Mouse (Mus musculus): ENCODE data around the gene Arl5c. TPM values are rescaled to one million over a fixed set of nuclear protein-coding genes. Genes with fewer than 3 reads are reported as not detected.

Gene Arl5c
- 7.3 and 7.6 TPM in 2 replicates for polyA plus RNA-seq (2015; fragmentation: Nextera tagmentation; extraction: Ambion mirVana)

DNA sequence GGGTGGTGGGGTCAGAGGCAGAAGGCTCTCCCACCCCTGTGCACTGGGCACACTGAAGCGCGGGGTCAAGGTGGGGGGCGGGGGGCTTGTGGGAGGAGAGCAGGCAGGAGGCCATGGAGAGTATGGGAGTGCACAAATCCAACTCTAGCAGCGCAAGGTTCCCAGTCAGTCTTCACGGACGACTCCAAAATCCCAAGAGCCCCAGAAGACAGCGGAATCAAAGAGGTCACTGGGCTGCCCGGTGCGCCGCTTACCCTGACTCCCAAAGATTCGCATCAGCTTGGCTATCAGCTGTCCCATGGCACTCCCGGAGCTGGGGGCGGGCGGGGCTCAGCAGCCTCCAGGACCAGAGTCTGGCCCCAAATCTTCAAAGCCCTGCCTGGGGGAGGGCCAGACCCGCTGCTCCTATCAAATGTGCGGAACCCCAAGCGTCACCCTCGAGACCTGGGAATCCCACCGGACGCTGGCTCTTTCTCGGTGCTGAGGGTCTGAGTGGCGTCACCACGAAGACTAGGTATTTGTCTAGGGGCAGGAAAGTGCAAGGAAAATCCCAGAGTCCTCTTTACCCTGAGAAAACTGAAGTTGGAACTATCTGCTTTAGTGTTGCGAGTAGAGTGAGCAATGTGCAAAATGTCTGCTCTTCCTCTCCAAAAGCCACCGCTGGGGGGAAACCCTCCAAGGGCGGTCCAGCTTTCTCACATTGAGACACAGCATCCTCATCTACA, at the start of gene Arl5c:
Arl5c (minus strand) TSS at position 618 of the 725 bp plus-strand sequence.
- ATAC-seq, result 0 out of 2 replicates have a peak, but pooled peaks have one; percentile 34
- 1% methylated on average over 26 of the region's 26 CpGs for WGBS
- no peaks in the 10 kb centered on the region for H3K9me3 ChIP-seq (ENCODE audit: control insufficient read depth, low read length)
- peaks cover 6% of the 10 kb centered on the region for H3K4me1 ChIP-seq (ENCODE audit: control insufficient read depth, insufficient read depth, low read depth, low read length)
- H3K27me3 ChIP-seq (replicated peaks; ENCODE audit: control insufficient read depth, insufficient read depth, low read length), result no peaks in the 10 kb centered on the region
- no peaks in the 10 kb centered on the region for H3K36me3 ChIP-seq (ENCODE audit: control insufficient read depth, insufficient read depth, low read length)
- no peak within 1 kb of the TSS for H3K27ac ChIP-seq (ENCODE audit: low read depth, low read length)
- H3K4me3 ChIP-seq (ENCODE audit: low read length), result peak within 1 kb of the TSS; percentile 45
- H3K4me2 ChIP-seq (ENCODE audit: low read length), result peak within 1 kb of the TSS; percentile 84
- H3K9ac ChIP-seq (ENCODE audit: low read depth, low read length), result peak within 1 kb of the TSS; percentile 55

DNA sequence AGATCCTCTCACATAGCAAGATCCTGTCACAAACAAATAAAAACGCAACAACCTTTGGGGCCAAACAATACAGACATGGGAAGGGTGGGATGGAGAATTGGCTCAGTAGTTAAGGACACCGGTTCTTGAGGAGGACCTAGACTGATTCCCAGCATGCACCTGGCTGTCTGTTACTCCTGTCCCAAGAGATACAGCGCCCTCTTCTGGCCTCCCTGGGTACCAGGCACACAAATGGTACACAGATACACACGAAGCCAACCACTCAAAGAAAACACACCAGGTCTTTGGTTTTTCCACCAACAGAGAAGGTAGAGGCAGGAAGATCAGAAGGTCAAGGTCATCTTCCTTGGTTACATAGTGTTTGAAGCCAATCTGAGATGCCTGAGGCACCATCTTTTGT, 49.6 kb upstream of the Arl5c start:
- Histone ChIP-seq H3K27ac (ENCODE audit: low read depth, low read length) (no peak overlapping the region), H3K9ac (ENCODE audit: low read depth, low read length) (no peak overlapping the region)
- WGBS, result 57% methylated on average over 4 of the region's 4 CpGs

DNA sequence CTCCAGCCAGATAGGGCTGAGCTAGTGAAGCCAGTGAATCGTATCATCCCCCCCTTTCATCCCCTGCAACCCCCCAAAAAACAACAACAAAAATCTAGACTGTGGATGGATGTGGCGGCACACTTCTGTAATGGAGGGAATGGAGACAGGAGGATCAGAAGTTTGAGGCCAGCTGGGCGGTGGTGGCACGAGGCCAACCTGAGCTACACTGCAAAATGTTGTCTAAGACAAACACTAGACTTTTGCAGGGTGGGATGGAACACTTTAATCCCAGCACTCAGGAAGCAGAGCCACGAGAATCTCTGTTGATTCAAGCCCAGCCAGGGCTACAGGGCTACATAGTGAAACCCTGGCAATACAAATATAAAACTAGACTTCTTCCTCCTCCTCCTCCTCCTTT, 48.1 kb upstream of the Arl5c start:
- WGBS, result 75% methylated on average over 5 of the region's 5 CpGs
- no peaks in the 10 kb centered on the region for H3K9me3 ChIP-seq (ENCODE audit: control insufficient read depth, low read length)
- no peak for ATAC-seq

More for the DNA sequence above, 49.6 kb upstream of the Arl5c start:
- no peak overlapping the region for H3K4me2 ChIP-seq (ENCODE audit: low read length)
- H3K4me3 ChIP-seq (ENCODE audit: low read length), result no peak overlapping the region
- H3K27me3 ChIP-seq (replicated peaks; ENCODE audit: control insufficient read depth, insufficient read depth, low read length), result peaks cover 10% of the 10 kb centered on the region
- no peak for ATAC-seq
- H3K4me1 ChIP-seq (ENCODE audit: control insufficient read depth, insufficient read depth, low read depth, low read length), result no peaks in the 10 kb centered on the region
- no peaks in the 10 kb centered on the region for H3K9me3 ChIP-seq (ENCODE audit: control insufficient read depth, low read length)
- no peaks in the 10 kb centered on the region for H3K36me3 ChIP-seq (ENCODE audit: control insufficient read depth, insufficient read depth, low read length)

DNA sequence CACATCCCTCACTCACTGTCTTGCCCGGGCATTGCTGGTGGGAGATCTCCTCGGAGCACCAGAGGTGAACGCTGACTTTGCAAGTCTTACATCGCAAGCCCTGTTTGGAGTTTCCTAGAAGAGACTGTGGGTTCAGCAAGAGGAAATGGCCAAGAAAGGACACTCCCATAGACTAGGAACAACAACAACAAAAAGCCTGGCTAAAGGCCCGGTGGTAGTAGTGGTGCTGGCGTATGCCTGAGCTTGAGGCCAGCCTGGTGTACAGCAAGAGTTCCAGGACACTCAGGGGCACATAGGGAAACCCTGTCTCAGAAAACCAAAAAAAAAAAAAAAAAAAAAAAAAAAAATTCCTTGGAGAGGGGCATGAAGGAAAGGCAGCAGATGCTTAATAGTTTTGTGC, 46.8 kb upstream of the Arl5c start:
- Histone ChIP-seq H3K27ac (ENCODE audit: low read depth, low read length) (no peak overlapping the region), H3K9ac (ENCODE audit: low read depth, low read length) (no peak overlapping the region), H3K9me3 (ENCODE audit: control insufficient read depth, low read length) (no peaks in the 10 kb centered on the region), H3K4me1 (ENCODE audit: control insufficient read depth, insufficient read depth, low read depth, low read length) (no peaks in the 10 kb centered on the region), H3K27me3 (replicated peaks; ENCODE audit: control insufficient read depth, insufficient read depth, low read length) (peaks cover 2% of the 10 kb centered on the region), H3K4me3 (ENCODE audit: low read length) (no peak overlapping the region), H3K4me2 (ENCODE audit: low read length) (no peak overlapping the region), H3K36me3 (ENCODE audit: control insufficient read depth, insufficient read depth, low read length) (no peaks in the 10 kb centered on the region)
- no peak for ATAC-seq
- 69% methylated on average over 6 of the region's 6 CpGs for WGBS

More for the DNA sequence above, 48.1 kb upstream of the Arl5c start:
- Histone ChIP-seq H3K27ac (ENCODE audit: low read depth, low read length) (no peak overlapping the region), H3K27me3 (replicated peaks; ENCODE audit: control insufficient read depth, insufficient read depth, low read length) (peaks cover 4% of the 10 kb centered on the region), H3K9ac (ENCODE audit: low read depth, low read length) (no peak overlapping the region), H3K4me2 (ENCODE audit: low read length) (no peak overlapping the region), H3K4me1 (ENCODE audit: control insufficient read depth, insufficient read depth, low read depth, low read length) (no peaks in the 10 kb centered on the region), H3K36me3 (ENCODE audit: control insufficient read depth, insufficient read depth, low read length) (no peaks in the 10 kb centered on the region), H3K4me3 (ENCODE audit: low read length) (no peak overlapping the region)

DNA sequence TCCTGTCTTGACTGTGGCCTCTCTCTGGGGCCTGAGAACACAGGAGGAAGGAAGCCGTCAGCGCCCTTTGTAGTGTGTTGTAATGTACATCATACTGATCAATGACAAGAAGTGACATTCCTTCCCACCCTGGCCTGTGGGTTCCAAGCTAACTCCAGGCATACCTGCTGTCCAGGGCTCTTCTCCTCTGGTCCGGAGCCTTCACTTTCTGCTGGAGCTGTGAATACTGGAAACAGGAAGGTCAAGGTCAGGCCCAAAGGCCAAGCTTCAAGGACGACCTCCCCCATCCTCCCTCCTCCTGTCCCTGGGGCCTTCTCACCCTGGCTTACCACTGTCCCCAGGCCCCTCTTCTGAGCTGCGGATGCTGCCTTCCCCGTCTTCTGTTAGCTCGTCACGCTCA, 45.0 kb upstream of the Arl5c start:
- H3K9me3 ChIP-seq (ENCODE audit: control insufficient read depth, low read length), result no peaks in the 10 kb centered on the region
- H3K27me3 ChIP-seq (replicated peaks; ENCODE audit: control insufficient read depth, insufficient read depth, low read length), result peaks cover 10% of the 10 kb centered on the region
- peaks cover 6% of the 10 kb centered on the region for H3K4me1 ChIP-seq (ENCODE audit: control insufficient read depth, insufficient read depth, low read depth, low read length)
- no peak overlapping the region for H3K4me2 ChIP-seq (ENCODE audit: low read length)
- no peak overlapping the region for H3K27ac ChIP-seq (ENCODE audit: low read depth, low read length)
- H3K4me3 ChIP-seq (ENCODE audit: low read length), result no peak overlapping the region
- 59% methylated on average over 8 of the region's 8 CpGs for WGBS
- ATAC-seq, result no peak
- H3K36me3 ChIP-seq (ENCODE audit: control insufficient read depth, insufficient read depth, low read length), result no peaks in the 10 kb centered on the region
- H3K9ac ChIP-seq (ENCODE audit: low read depth, low read length), result no peak overlapping the region

DNA sequence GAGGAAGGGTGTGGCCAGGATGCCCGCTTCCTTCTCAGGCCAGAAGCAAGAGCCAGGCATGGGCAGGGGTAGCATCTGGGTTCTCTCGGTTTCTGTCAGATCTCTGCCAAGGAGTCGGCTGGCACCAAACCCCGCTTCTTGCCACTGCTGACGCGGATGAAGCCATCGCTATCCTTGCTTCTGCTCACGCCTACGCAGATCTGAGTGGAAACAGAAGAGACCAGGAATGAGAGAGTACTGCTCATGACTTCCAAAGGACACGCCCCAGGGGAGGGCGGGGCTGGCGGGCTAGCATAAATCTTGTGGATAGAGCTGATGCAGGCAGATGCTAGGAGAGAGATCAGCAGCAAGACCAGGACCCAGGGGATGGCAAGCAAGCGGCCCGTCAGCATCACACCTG, 41.9 kb upstream of the Arl5c start:
- Histone ChIP-seq H3K9ac (ENCODE audit: low read depth, low read length) (no peak overlapping the region), H3K4me3 (ENCODE audit: low read length) (no peak overlapping the region), H3K27ac (ENCODE audit: low read depth, low read length) (no peak overlapping the region), H3K4me2 (ENCODE audit: low read length) (no peak overlapping the region), H3K4me1 (ENCODE audit: control insufficient read depth, insufficient read depth, low read depth, low read length) (peaks cover 18% of the 10 kb centered on the region), H3K36me3 (ENCODE audit: control insufficient read depth, insufficient read depth, low read length) (no peaks in the 10 kb centered on the region), H3K27me3 (replicated peaks; ENCODE audit: control insufficient read depth, insufficient read depth, low read length) (peaks cover 10% of the 10 kb centered on the region), H3K9me3 (ENCODE audit: control insufficient read depth, low read length) (no peaks in the 10 kb centered on the region)
- 64% methylated on average over 14 of the region's 14 CpGs for WGBS
- ATAC-seq, result no peak

DNA sequence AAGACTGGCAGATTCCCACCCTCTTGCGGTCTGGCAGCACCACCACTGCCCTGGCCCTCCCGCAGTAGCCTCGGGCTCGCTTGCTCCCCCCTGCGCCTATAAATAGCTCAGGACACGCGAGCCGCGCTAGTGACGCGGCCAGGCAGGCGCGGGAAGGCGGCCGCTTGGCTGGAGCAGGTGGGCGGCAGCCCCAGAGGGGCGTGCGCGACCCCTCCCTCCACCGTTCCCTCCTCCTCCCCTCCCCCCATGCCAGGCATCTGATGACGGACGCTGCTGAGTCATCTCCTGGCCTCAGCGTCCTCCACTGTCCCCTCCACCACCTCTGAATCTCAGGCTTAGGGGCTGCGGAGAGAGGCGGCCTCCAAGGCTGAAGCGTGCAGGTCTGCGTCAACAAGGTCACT, 40.0 kb upstream of the Arl5c start:
- Histone ChIP-seq H3K9ac (ENCODE audit: low read depth, low read length) (peak overlapping the region; percentile 60), H3K4me1 (ENCODE audit: control insufficient read depth, insufficient read depth, low read depth, low read length) (peaks cover 18% of the 10 kb centered on the region), H3K36me3 (ENCODE audit: control insufficient read depth, insufficient read depth, low read length) (no peaks in the 10 kb centered on the region; the same call in 1 of the 2 replicates), H3K27ac (ENCODE audit: low read depth, low read length) (peak overlapping the region; percentile 11; the same call in 1 of the 2 replicates), H3K4me2 (ENCODE audit: low read length) (peak overlapping the region; percentile 90), H3K27me3 (replicated peaks; ENCODE audit: control insufficient read depth, insufficient read depth, low read length) (peaks cover 10% of the 10 kb centered on the region; the same call in 1 of the 2 replicates), H3K9me3 (ENCODE audit: control insufficient read depth, low read length) (no peaks in the 10 kb centered on the region), H3K4me3 (ENCODE audit: low read length) (peak overlapping the region; percentile 43)
- ATAC-seq, result peak; percentile 63
- under 1% methylated on average over 25 of the region's 27 CpGs for WGBS

DNA sequence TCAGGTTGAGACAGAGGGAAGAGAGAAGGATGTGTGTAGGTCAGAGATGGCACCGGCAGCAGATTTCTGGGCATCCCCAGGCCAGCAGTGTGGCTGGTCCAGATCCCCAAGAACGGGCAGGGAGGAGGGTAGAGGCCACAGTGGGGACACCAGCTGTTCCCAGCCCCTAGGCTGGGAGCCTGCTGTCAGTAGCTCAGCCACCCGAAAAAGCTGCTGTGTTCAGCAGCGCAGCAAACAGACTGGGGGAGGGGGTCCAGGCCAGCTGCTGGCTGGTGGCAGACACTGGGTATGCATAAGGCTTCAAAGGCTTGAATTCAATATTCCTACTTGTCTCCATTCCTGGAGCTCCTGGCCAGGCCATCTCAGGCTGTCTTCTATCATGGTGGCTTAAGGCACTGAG, 38.9 kb upstream of the Arl5c start:
- peak; percentile 60; the same call in 1 of the 2 replicates for ATAC-seq
- peaks cover 10% of the 10 kb centered on the region; the same call in 1 of the 2 replicates for H3K27me3 ChIP-seq (replicated peaks; ENCODE audit: control insufficient read depth, insufficient read depth, low read length)
- peaks cover 11% of the 10 kb centered on the region for H3K36me3 ChIP-seq (ENCODE audit: control insufficient read depth, insufficient read depth, low read length)
- 17% methylated on average over 4 of the region's 4 CpGs for WGBS
- no peaks in the 10 kb centered on the region for H3K9me3 ChIP-seq (ENCODE audit: control insufficient read depth, low read length)
- H3K4me3 ChIP-seq (ENCODE audit: low read length), result no peak overlapping the region
- peaks cover 18% of the 10 kb centered on the region for H3K4me1 ChIP-seq (ENCODE audit: control insufficient read depth, insufficient read depth, low read depth, low read length)
- H3K27ac ChIP-seq (ENCODE audit: low read depth, low read length), result peak overlapping the region; percentile 49; the same call in 1 of the 2 replicates
- peak overlapping the region; percentile 4; the same call in 1 of the 2 replicates for H3K9ac ChIP-seq (ENCODE audit: low read depth, low read length)
- no peak overlapping the region for H3K4me2 ChIP-seq (ENCODE audit: low read length)

DNA sequence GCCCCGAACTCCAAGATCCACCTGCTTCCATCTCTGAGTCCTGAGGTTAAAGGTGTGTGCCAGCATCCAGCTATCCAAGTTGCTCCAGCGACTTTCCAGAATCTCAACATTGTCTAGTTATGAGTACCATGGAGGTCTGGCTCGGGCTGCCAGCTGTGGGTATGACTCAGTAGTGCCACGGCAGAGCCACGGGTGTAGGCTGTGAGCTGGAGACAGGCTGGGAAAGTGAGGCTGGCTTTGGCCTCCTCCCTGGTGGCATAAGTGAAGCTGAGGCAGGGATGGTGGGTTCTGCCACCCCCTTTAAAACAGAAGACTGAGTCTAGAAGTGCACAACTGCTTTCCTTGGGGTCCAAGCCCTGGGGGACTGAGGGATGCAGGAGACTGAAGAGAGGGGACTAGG, 38.1 kb upstream of the Arl5c start:
- Histone ChIP-seq H3K4me3 (ENCODE audit: low read length) (no peak overlapping the region), H3K27me3 (replicated peaks; ENCODE audit: control insufficient read depth, insufficient read depth, low read length) (peaks cover 10% of the 10 kb centered on the region; the same call in 1 of the 2 replicates), H3K36me3 (ENCODE audit: control insufficient read depth, insufficient read depth, low read length) (peaks cover 18% of the 10 kb centered on the region), H3K9ac (ENCODE audit: low read depth, low read length) (no peak overlapping the region), H3K4me1 (ENCODE audit: control insufficient read depth, insufficient read depth, low read depth, low read length) (peaks cover 18% of the 10 kb centered on the region), H3K9me3 (ENCODE audit: control insufficient read depth, low read length) (no peaks in the 10 kb centered on the region), H3K27ac (ENCODE audit: low read depth, low read length) (no peak overlapping the region), H3K4me2 (ENCODE audit: low read length) (no peak overlapping the region)
- no peak for ATAC-seq
- 82% methylated on average over 5 of the region's 5 CpGs for WGBS

All from hindbrain, embryonic 16.5 days (tissue).